In genomic region chr5:4825951-4826350, GRCm38 (mm10) we compare ENCODE assay signal across 14 mouse cellular contexts.
DNase-seq lines count a peak whose midpoint lies in the region; ATAC-seq and TF ChIP-seq lines count a peak whose summit lies in the region.
"Had no signal": no experiment of that assay in that cellular context is flagged by ENCODE, and none has a peak within 500 bp of the region (broad histone marks: within the 10 kb centered on the region; RNA-seq: fewer than 3 reads in every experiment).

No protein-coding gene starts in this region.

- H3K4me1 ChIP-seq in limb, embryonic 11.5 days (ENCODE audit: control insufficient read depth, insufficient read depth, low read length): peaks cover 10% of the 10 kb centered on the region

- H3K9ac ChIP-seq in limb, embryonic 11.5 days (ENCODE audit: low read length): no peak overlapping the region
- H3K9ac ChIP-seq: forebrain, embryonic 13.5 days; hindbrain, embryonic 13.5 days had no signal

- WGBS in limb, embryonic 11.5 days: 37% methylated on average over 7 of the region's 7 CpGs

- no peaks in the 10 kb centered on the region for H3K27me3 ChIP-seq in limb, embryonic 11.5 days (ENCODE audit: control insufficient read depth, insufficient read depth, low read length)
- H3K27me3 ChIP-seq: forebrain, embryonic 13.5 days had no signal

- ATAC-seq in limb, embryonic 11.5 days (ENCODE audit: insufficient number of reproducible peaks, low FRiP score, low TSS enrichment, low read depth): peak; percentile 57; the same call in 1 of the 2 replicates
- no peak for ATAC-seq in megakaryocyte-erythroid progenitor cell, adult 5-6 weeks (replicated peaks; ENCODE audit: low FRiP score, low TSS enrichment, poor library complexity, severe bottlenecking)
- ATAC-seq: forebrain, embryonic 13.5 days; midbrain, embryonic 16.5 days had no signal

- no peak for TF ChIP-seq CTCF in layer of hippocampus, adult 2 months (conservative IDR thresholded peaks at IDR 0.05)

- DNase-seq in adrenal gland, postnatal 10 days: peak; percentile 35
- DNase-seq in adrenal gland, adult 8-10 months: no peak
- peak; percentile 11 for DNase-seq in 3134 (ENCODE audit: extremely low read depth, insufficient read length, low spot score)
- DNase-seq in heart, postnatal 25 days (ENCODE audit: low spot score): peak; percentile 35
- peak; percentile 48 for DNase-seq in limb, embryonic 11.5 days (ENCODE audit: low spot score)
- no peak for DNase-seq in layer of hippocampus, adult 2 months (ENCODE audit: low spot score in 2 of 2)
- DNase-seq in thymus, postnatal 36 days: no peak
- DNase-seq: B cell, adult 2 months; right cerebral cortex, adult 18-20 months; thymus, postnatal 14 days had no signal

- H3K36me3 ChIP-seq in limb, embryonic 11.5 days (ENCODE audit: control insufficient read depth, insufficient read depth, low read length): no peaks in the 10 kb centered on the region
- H3K36me3 ChIP-seq: hindbrain, embryonic 13.5 days had no signal

- no peak overlapping the region for H3K27ac ChIP-seq in limb, embryonic 11.5 days (replicated peaks; ENCODE audit: low read depth, low read length)
- no peak overlapping the region for H3K27ac ChIP-seq in layer of hippocampus, adult 2 months
- H3K27ac ChIP-seq: forebrain, embryonic 13.5 days; hindbrain, embryonic 13.5 days had no signal

- intact Hi-C loops in heart, postnatal 25 days (cut with DNase I): no loop called here

- H3K4me3 ChIP-seq in limb, embryonic 11.5 days (ENCODE audit: low read depth, low read length): no peak overlapping the region
- no peak overlapping the region for H3K4me3 ChIP-seq in layer of hippocampus, adult 2 months
- H3K4me3 ChIP-seq: forebrain, embryonic 13.5 days; hindbrain, embryonic 13.5 days had no signal

- H3K9me3 ChIP-seq in limb, embryonic 11.5 days (ENCODE audit: control insufficient read depth, low read length): no peaks in the 10 kb centered on the region
- H3K9me3 ChIP-seq: forebrain, embryonic 13.5 days; hindbrain, embryonic 13.5 days had no signal

- H3K4me2 ChIP-seq in limb, embryonic 11.5 days (ENCODE audit: low read depth, severe bottlenecking): no peak overlapping the region; the same call in 1 of the 2 replicates
- H3K4me2 ChIP-seq: forebrain, embryonic 13.5 days; hindbrain, embryonic 13.5 days had no signal

Comparison
In these comparisons a context has a peak if more than half of its experiments do, and no peak if none do; other contexts are left out.
1. DNase-seq: peak in adrenal gland, postnatal 10 days (single experiment), 3134 (single experiment), heart, postnatal 25 days (single experiment) and limb, embryonic 11.5 days (single experiment); none in adrenal gland, adult 8-10 months (single experiment), layer of hippocampus, adult 2 months (0 of 2) and thymus, postnatal 36 days (0 of 2).